ENCODE assay signal across 8 mouse cellular contexts in the genomic region with DNA sequence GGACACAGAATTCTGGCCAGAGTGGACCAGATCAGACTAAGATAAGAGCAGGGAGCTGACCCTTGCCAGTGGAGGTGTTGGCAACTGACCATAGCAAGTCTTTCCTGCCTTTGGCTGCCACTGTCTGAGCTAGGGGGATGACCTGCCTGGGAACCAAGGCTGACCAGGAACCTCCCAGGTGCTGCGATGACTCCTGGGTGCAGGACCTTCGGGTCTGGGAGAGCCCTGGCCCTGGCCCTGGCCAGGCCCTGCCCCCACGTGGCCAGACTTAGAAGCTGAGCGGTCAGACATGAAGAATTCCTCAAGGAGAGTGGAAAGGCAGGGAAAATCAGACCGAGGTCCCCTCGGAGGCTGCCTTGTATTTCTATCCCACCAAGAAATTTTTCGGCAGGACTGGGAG. TPM values are rescaled to one million over a fixed set of nuclear protein-coding genes. Genes with fewer than 3 reads are reported as not detected.
DNase-seq lines count a peak whose midpoint lies in the region; ATAC-seq and TF ChIP-seq lines count a peak whose summit lies in the region.

No protein-coding gene starts in this region.

- H3K27ac ChIP-seq in gastrocnemius, adult 2 months = no peak overlapping the region
- no peak overlapping the region for H3K27ac ChIP-seq in heart, embryonic 12.5 days (ENCODE audit: poor library complexity, severe bottlenecking)
- peak overlapping the region; percentile 56 for H3K27ac ChIP-seq in kidney, embryonic 15.5 days
- no peak overlapping the region for H3K27ac ChIP-seq in midbrain, postnatal 0 days (ENCODE audit: low read depth, low read length)

- intact Hi-C loops in gastrocnemius, adult 2 months (cut with DNase I) = no loop called here

- H3K4me3 ChIP-seq in gastrocnemius, adult 2 months = peak overlapping the region; percentile 17
- peak overlapping the region; percentile 75 for H3K4me3 ChIP-seq in heart, embryonic 12.5 days
- peak overlapping the region; percentile 64 for H3K4me3 ChIP-seq in kidney, embryonic 15.5 days (replicated peaks)
- no peak overlapping the region for H3K4me3 ChIP-seq in midbrain, postnatal 0 days (ENCODE audit: low read depth, low read length)

- H3K27me3 ChIP-seq in heart, embryonic 12.5 days (replicated peaks) = peaks cover 68% of the 10 kb centered on the region
- H3K27me3 ChIP-seq in kidney, embryonic 15.5 days = peaks cover 98% of the 10 kb centered on the region
- peaks cover 78% of the 10 kb centered on the region for H3K27me3 ChIP-seq in midbrain, postnatal 0 days (ENCODE audit: insufficient read depth, low read length)

- H3K4me1 ChIP-seq in heart, embryonic 12.5 days (replicated peaks) = peaks cover 59% of the 10 kb centered on the region
- H3K4me1 ChIP-seq in kidney, embryonic 15.5 days = peaks cover 47% of the 10 kb centered on the region
- no peaks in the 10 kb centered on the region for H3K4me1 ChIP-seq in midbrain, postnatal 0 days (ENCODE audit: insufficient read depth, low read length)

- H3K4me2 ChIP-seq in heart, embryonic 12.5 days = peak overlapping the region; percentile 80
- H3K4me2 ChIP-seq in kidney, embryonic 15.5 days = peak overlapping the region; percentile 93
- H3K4me2 ChIP-seq in midbrain, postnatal 0 days (ENCODE audit: low read depth, low read length, poor library complexity, severe bottlenecking) = no peak overlapping the region

- H3K9me3 ChIP-seq in heart, embryonic 12.5 days (replicated peaks) = no peaks in the 10 kb centered on the region
- H3K9me3 ChIP-seq in kidney, embryonic 15.5 days (replicated peaks) = no peaks in the 10 kb centered on the region
- H3K9me3 ChIP-seq in midbrain, postnatal 0 days (ENCODE audit: low read length) = no peaks in the 10 kb centered on the region

- peak overlapping the region; percentile 42; the same call in 1 of the 2 replicates for H3K9ac ChIP-seq in heart, embryonic 12.5 days
- 0 out of 2 replicates have a peak overlapping the region, but pooled peaks have one; percentile 62 for H3K9ac ChIP-seq in kidney, embryonic 15.5 days
- no peak overlapping the region for H3K9ac ChIP-seq in midbrain, postnatal 0 days (replicated peaks; ENCODE audit: low read length, poor library complexity, severe bottlenecking)

- no peaks in the 10 kb centered on the region for H3K36me3 ChIP-seq in heart, embryonic 12.5 days
- no peaks in the 10 kb centered on the region for H3K36me3 ChIP-seq in kidney, embryonic 15.5 days
- no peaks in the 10 kb centered on the region for H3K36me3 ChIP-seq in midbrain, postnatal 0 days (ENCODE audit: insufficient read depth, low read length)

- peak; percentile 48 for DNase-seq in gastrocnemius, adult 2 months
- DNase-seq in gastrocnemius, adult 8-10 months (ENCODE audit: low spot score in 2 of 2) = no peak
- no peak for DNase-seq in midbrain, postnatal 0 days (ENCODE audit: low spot score)
- DNase-seq in thymus, postnatal 25 days = no peak
- DNase-seq in frontal cortex, postnatal 36 days (ENCODE audit: low spot score in 2 of 2) = no peak

- ATAC-seq in heart, embryonic 12.5 days (ENCODE audit: insufficient number of reproducible peaks, low FRiP score) = no peak
- ATAC-seq in kidney, embryonic 15.5 days (replicated peaks; ENCODE audit: low FRiP score) = no peak
- no peak for ATAC-seq in midbrain, postnatal 0 days (ENCODE audit: low FRiP score)
- ATAC-seq in erythroblast, adult 5-6 weeks (replicated peaks; ENCODE audit: low FRiP score, poor library complexity, severe bottlenecking) = no peak

- TF ChIP-seq CTCF in gastrocnemius, adult 2 months (IDR thresholded peaks at IDR 0.05) = peak; percentile 44
- peak; percentile 47 for TF ChIP-seq CTCF in midbrain, postnatal 0 days (IDR thresholded peaks at IDR 0.05)

- 5% methylated on average over 7 of the region's 7 CpGs for WGBS in heart, embryonic 12.5 days
- 2% methylated on average over 7 of the region's 7 CpGs for WGBS in kidney, embryonic 15.5 days
- 3% methylated on average over 7 of the region's 7 CpGs for WGBS in midbrain, postnatal 0 days

RNA-seq across cellular contexts. Expression of a gene that starts 2.5 kb away (rescaled TPM):
- 1 to 10 TPM; 2.2 to 3.0 TPM for total RNA-seq in gastrocnemius, adult 2 months (2021)
- total RNA-seq in gastrocnemius, adult 8-10 months (2022) = 1 to 10 TPM in 3 of 4 experiments, under 1 TPM in 1; 0.73 to 3.1 (median 1.4) TPM
- polyA plus RNA-seq in heart, embryonic 12.5 days (2016; fragmentation: Nextera tagmentation; extraction: Ambion mirVana) = 21.8 and 23.0 TPM in 2 replicates
- polyA plus RNA-seq in kidney, embryonic 15.5 days (2015; fragmentation: Nextera tagmentation; extraction: Ambion mirVana) = 22.0 and 22.1 TPM in 2 replicates
- 10.7 and 13.4 TPM in 2 replicates for total RNA-seq in midbrain, postnatal 0 days (2014; rRNA removed)
- 9.3 and 12.0 TPM in 2 replicates for polyA plus RNA-seq in midbrain, postnatal 0 days (2015; fragmentation: Nextera tagmentation; extraction: Ambion mirVana)
- total RNA-seq in erythroblast, adult 5-6 weeks (2015; ENCODE audit: low replicate concordance) = 2.1 TPM in 1 of 2 replicates, not detected in the other
- 1.7 and 3.0 TPM in 2 replicates for total RNA-seq in erythroblast, adult 5-6 weeks (2017; ENCODE audit: low replicate concordance)

RNA-seq across cellular contexts. Expression of a gene that starts 28.5 kb away (rescaled TPM):
- not detected for total RNA-seq in gastrocnemius, adult 2 months (2021)
- not detected for total RNA-seq in gastrocnemius, adult 8-10 months (2022)
- polyA plus RNA-seq in heart, embryonic 12.5 days (2016; fragmentation: Nextera tagmentation; extraction: Ambion mirVana) = not detected in 2 replicates
- polyA plus RNA-seq in kidney, embryonic 15.5 days (2015; fragmentation: Nextera tagmentation; extraction: Ambion mirVana) = not detected in 2 replicates
- not detected in 2 replicates for total RNA-seq in midbrain, postnatal 0 days (2014; rRNA removed)
- polyA plus RNA-seq in midbrain, postnatal 0 days (2015; fragmentation: Nextera tagmentation; extraction: Ambion mirVana) = not detected in 2 replicates
- total RNA-seq in erythroblast, adult 5-6 weeks (2015; ENCODE audit: low replicate concordance) = not detected in 2 replicates
- total RNA-seq in erythroblast, adult 5-6 weeks (2017; ENCODE audit: low replicate concordance) = not detected in 2 replicates
